Mouse (Mus musculus): ENCODE data around the gene Kras. TPM values are rescaled to one million over a fixed set of nuclear protein-coding genes. Genes with fewer than 3 reads are reported as not detected.

Gene Kras
- total and polyA plus RNA-seq, 3 experiments = 15.6 to 44.3 TPM; not detected in 1

- Histone ChIP-seq H3K9me3 (replicated peaks; ENCODE audit: insufficient read depth, low read length) (no peaks in the 10 kb centered on the region), H3K27me3 (ENCODE audit: control insufficient read depth in 1 of 2, insufficient read depth in 2 of 2, low read length in 2 of 2) (no peaks in the 10 kb centered on the region), H3K36me3 (ENCODE audit: control insufficient read depth in 1 of 2, insufficient read depth in 2 of 2, low read length in 2 of 2) (peaks cover 0 to 9% of the 10 kb centered on the region in 2 experiments; a peak in 2 of 4 replicates), H3K4me3 (ENCODE audit: control insufficient read depth in 1 of 2, insufficient read depth in 1 of 2, low read depth in 2 of 2, low read length in 2 of 2) (no peak overlapping the region), H3K27ac (ENCODE audit: control insufficient read depth, low read depth, low read length) (no peak overlapping the region), H3K79me2 (ENCODE audit: control insufficient read depth, insufficient read depth, low read length, poor library complexity) (no peaks in the 10 kb centered on the region), H3K9ac (ENCODE audit: control insufficient read depth, low read depth, low read length, poor library complexity, severe bottlenecking) (no peak overlapping the region), H3K4me1 (ENCODE audit: control insufficient read depth in 1 of 2, insufficient read depth in 2 of 2, low read length in 2 of 2) (peaks cover 8 to 16% of the 10 kb centered on the region in 2 experiments)
- no peak for TF ChIP-seq MXI1 (IDR thresholded peaks at IDR 0.05; ENCODE audit: low read depth, low read length)
- no peak for TF ChIP-seq TCF12 (IDR thresholded peaks at IDR 0.05; ENCODE audit: low read depth, low read length)
- no peak for TF ChIP-seq CTCF (IDR thresholded peaks at IDR 0.05 in 2 of 3, conservative IDR thresholded peaks at IDR 0.05 in 1 of 3; ENCODE audit: control insufficient read depth in 1 of 3, insufficient read depth in 1 of 3, low read depth in 2 of 3, low read length in 3 of 3, poor library complexity in 1 of 3, severe bottlenecking in 1 of 3)
- no peak for TF ChIP-seq EP300 (IDR thresholded peaks at IDR 0.05; ENCODE audit: low read depth in 1 of 2, low read length in 2 of 2)
- no peak for TF ChIP-seq RCOR1 (IDR thresholded peaks at IDR 0.05; ENCODE audit: low read depth, low read length)
- no peak for TF ChIP-seq ZNF384 (IDR thresholded peaks at IDR 0.05; ENCODE audit: low read depth, low read length)
- TF ChIP-seq ZKSCAN1 (IDR thresholded peaks at IDR 0.05; ENCODE audit: low read depth, low read length) = no peak
- no peak for TF ChIP-seq BHLHE40 (IDR thresholded peaks at IDR 0.05; ENCODE audit: borderline replicate concordance, low read depth, low read length)
- no peak for TF ChIP-seq ELF1 (IDR thresholded peaks at IDR 0.05; ENCODE audit: low read depth, low read length)
- no peak for TF ChIP-seq KAT2A (conservative IDR thresholded peaks at IDR 0.05; ENCODE audit: low read depth, low read length)
- no peak for TF ChIP-seq POLR2A (IDR thresholded peaks at IDR 0.05; ENCODE audit: control insufficient read depth in 1 of 2, insufficient read depth in 1 of 2, low read depth in 1 of 2, low read length in 2 of 2, poor library complexity in 1 of 2)
- no peak for DNase-seq (ENCODE audit: low read depth, low spot score)
These were observed 17.7 kb upstream of the Kras start for GRCm38 (mm10) chr6:145267692-145268091.

- H3K9me3 ChIP-seq (replicated peaks; ENCODE audit: insufficient read depth, low read length) = no peaks in the 10 kb centered on the region
- peaks cover 2 to 4% of the 10 kb centered on the region in 2 experiments; a peak in 2 of 4 replicates for H3K4me1 ChIP-seq (ENCODE audit: control insufficient read depth in 1 of 2, insufficient read depth in 2 of 2, low read length in 2 of 2)
- no peaks in the 10 kb centered on the region for H3K79me2 ChIP-seq (ENCODE audit: control insufficient read depth, insufficient read depth, low read length, poor library complexity)
- peaks cover 0 to 3% of the 10 kb centered on the region in 2 experiments; a peak in 1 of 4 replicates for H3K36me3 ChIP-seq (ENCODE audit: control insufficient read depth in 1 of 2, insufficient read depth in 2 of 2, low read length in 2 of 2)
- DNase-seq (ENCODE audit: low read depth, low spot score) = no peak
- no peak overlapping the region for H3K9ac ChIP-seq (ENCODE audit: control insufficient read depth, low read depth, low read length, poor library complexity, severe bottlenecking)
- H3K27me3 ChIP-seq (ENCODE audit: control insufficient read depth in 1 of 2, insufficient read depth in 2 of 2, low read length in 2 of 2) = no peaks in the 10 kb centered on the region
- H3K4me3 ChIP-seq (ENCODE audit: control insufficient read depth in 1 of 2, insufficient read depth in 1 of 2, low read depth in 2 of 2, low read length in 2 of 2) = no peak overlapping the region
- H3K27ac ChIP-seq (ENCODE audit: control insufficient read depth, low read depth, low read length) = no peak overlapping the region
- TF ChIP-seq POLR2AphosphoS5 (IDR thresholded peaks at IDR 0.05; ENCODE audit: borderline replicate concordance, low read depth, low read length) (no peak), USF2 (IDR thresholded peaks at IDR 0.05; ENCODE audit: borderline replicate concordance in 1 of 2, insufficient read depth in 1 of 2, low read depth in 1 of 2, low read length in 2 of 2) (no peak), EP300 (IDR thresholded peaks at IDR 0.05; ENCODE audit: low read depth in 1 of 2, low read length in 2 of 2) (no peak), NRF1 (IDR thresholded peaks at IDR 0.05; ENCODE audit: insufficient read depth, low read depth, low read length, poor library complexity, severe bottlenecking) (no peak), ZMIZ1 (IDR thresholded peaks at IDR 0.05; ENCODE audit: low read depth, low read length) (no peak), MXI1 (IDR thresholded peaks at IDR 0.05; ENCODE audit: low read depth, low read length) (no peak), MYC (IDR thresholded peaks at IDR 0.05; ENCODE audit: low read depth, low read length) (no peak), TAL1 (IDR thresholded peaks at IDR 0.05; ENCODE audit: low read length) (no peak), BHLHE40 (IDR thresholded peaks at IDR 0.05; ENCODE audit: borderline replicate concordance, low read depth, low read length) (no peak), ETS1 (IDR thresholded peaks at IDR 0.05; ENCODE audit: low read depth, low read length) (no peak), ZKSCAN1 (IDR thresholded peaks at IDR 0.05; ENCODE audit: low read depth, low read length) (no peak), USF1 (IDR thresholded peaks at IDR 0.05; ENCODE audit: low read depth, low read length) (no peak), MAX (IDR thresholded peaks at IDR 0.05; ENCODE audit: low read length) (no peak), CTCF (IDR thresholded peaks at IDR 0.05 in 2 of 3, conservative IDR thresholded peaks at IDR 0.05 in 1 of 3; ENCODE audit: control insufficient read depth in 1 of 3, insufficient read depth in 1 of 3, low read depth in 2 of 3, low read length in 3 of 3, poor library complexity in 1 of 3, severe bottlenecking in 1 of 3) (no peak), ZC3H11A (IDR thresholded peaks at IDR 0.05; ENCODE audit: low read depth, low read length) (no peak), RCOR1 (IDR thresholded peaks at IDR 0.05; ENCODE audit: low read depth, low read length) (no peak)
These were observed 12.3 kb upstream of the Kras start for GRCm38 (mm10) chr6:145262314-145262713.
